Mouse (Mus musculus) brain, embryonic 14.5 days (tissue): ENCODE results near the gene Adra1b. TPM values are rescaled to one million over a fixed set of nuclear protein-coding genes. Genes with fewer than 3 reads are reported as not detected.

ENCODE experiments used
- DNase-seq: peaks from one replicate; pipeline ENCODE4 v3.0.0-alpha.2; 2011; ENCODE audit warnings: low read depth
- CTCF ChIP-seq: fragments of 200-500 bp; IDR thresholded peaks from 2 replicates; pipeline ENCODE4 v1.5.1; 2012; ENCODE audit warnings: inconsistent platforms, mild to moderate bottlenecking, moderate library complexity, borderline replicate concordance; ENCODE audit not compliant: insufficient read depth, insufficient read length; ENCODE audit errors: extremely low read depth
- POLR2A ChIP-seq: fragments of 200-500 bp; IDR thresholded peaks from 2 replicates; pipeline ENCODE4 v1.6.1; 2012; ENCODE audit warnings: mild to moderate bottlenecking, inconsistent platforms, borderline replicate concordance; ENCODE audit not compliant: poor library complexity, insufficient read depth, insufficient read length, severe bottlenecking; ENCODE audit errors: extremely low read depth
- polyA plus RNA-seq: library from polyadenylated mRNA; depleted of rRNA; stranded (reverse); fragments of >200 nt; gene quantifications from 2 replicates; pipeline ENCODE4 v1.2.3, GENCODE M21; 2012

The Adra1b gene
- polyA plus RNA-seq, 1 experiment, result 9.8 TPM

DNA sequence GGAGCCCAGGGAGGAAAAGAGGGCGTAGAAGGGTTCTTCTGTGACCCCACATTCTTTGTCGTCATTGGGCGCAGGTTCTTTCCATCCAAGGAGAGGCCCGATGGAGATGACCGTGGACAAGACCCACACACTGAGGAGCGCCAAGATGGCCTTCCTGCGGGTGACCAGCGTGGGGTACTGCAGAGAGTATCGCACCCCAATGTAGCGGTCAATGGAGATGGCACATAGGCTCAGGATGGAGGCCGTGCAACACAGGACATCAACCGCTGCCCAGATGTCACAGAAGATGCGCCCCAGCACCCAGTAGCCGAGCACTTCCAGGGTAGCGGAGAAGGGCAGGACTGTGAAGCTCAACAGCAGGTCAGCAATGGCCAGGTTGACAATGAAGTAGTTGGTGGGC lies 65.6 kb downstream of the Adra1b start:
- DNase-seq, result no peak
- no peak for TF ChIP-seq POLR2A
- TF ChIP-seq CTCF, result no peak

DNA sequence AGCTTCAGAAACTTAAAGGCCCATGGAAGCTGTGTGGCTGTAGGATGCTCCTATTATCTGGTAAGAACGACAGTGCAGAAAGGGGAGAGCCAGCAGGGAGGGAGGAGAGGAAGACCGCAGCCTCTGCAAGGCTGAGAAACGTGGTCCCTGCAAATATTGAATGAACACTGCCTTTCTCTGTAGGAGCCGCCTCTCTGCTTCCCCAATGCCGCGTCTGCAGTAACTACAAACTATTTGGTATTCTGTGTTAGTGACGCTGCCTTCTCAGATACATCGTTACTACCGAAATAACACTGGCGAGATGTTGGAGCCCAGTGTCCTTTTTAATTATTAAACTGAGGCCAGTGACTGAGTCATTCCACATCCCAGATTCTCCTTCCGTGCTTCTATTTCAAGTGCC lies 66.5 kb downstream of the Adra1b start:
- no peak for DNase-seq
- no peak for TF ChIP-seq POLR2A
- no peak for TF ChIP-seq CTCF

DNA sequence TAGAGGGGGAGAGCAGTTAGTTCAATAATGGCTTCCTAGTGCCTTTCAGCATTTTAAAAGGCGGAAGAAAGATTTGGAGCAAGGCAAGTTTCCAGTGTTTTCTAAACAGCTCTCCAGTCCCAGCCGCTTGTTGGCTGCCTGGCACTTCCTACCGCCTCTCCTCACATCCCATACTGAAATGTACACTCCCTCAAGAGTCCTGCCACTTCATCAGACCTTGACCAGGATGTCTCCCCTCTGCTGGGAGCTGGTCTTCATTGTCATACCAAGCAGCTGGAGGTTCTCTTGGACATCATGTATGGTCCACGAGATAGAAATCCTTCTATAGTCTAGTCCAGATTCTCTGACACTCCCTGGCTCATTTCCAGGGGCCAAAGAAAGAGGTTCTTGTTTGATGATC lies 69.5 kb downstream of the Adra1b start:
- TF ChIP-seq POLR2A (no peak), CTCF (no peak)
- no peak for DNase-seq

DNA sequence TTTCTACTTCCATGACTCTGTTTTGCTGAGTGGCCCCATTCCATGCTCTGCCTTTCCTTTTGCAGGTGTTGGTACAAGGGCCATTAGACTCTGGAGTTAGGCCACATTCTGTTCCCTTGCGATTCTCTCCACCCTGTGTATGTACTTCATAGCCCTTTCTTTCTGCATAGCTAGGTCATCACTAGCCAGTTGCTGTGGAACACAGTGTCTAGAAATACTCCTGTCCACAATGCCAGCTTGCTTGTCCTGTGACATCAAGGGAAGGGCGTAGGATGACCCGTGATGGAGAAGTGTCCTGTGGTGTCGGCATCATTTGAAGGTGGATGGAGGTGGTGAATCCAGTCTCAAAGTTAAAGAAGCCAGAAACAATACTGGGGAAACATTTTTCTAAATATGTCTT lies 74.2 kb downstream of the Adra1b start:
- TF ChIP-seq POLR2A (no peak), CTCF (no peak)
- no peak for DNase-seq

DNA sequence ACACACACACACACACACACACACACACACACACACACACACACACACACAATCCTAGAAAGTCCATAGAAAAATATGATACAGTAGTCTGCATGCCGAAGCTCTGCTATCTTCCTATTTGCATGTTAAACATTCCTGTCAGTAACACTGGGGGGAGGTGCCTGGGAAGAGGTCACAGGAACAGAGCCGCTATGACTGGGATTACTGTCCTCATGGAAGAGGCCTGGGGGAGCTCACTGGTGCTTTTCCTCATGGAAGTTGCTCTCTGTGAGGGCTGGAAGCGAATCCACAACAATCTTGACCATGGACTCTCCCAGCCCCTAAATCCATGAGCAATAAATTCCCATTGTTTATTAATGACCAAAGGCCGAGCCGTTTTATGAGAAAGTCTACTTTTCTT lies 77.7 kb downstream of the Adra1b start:
- DNase-seq, result no peak
- TF ChIP-seq POLR2A, result no peak

DNA sequence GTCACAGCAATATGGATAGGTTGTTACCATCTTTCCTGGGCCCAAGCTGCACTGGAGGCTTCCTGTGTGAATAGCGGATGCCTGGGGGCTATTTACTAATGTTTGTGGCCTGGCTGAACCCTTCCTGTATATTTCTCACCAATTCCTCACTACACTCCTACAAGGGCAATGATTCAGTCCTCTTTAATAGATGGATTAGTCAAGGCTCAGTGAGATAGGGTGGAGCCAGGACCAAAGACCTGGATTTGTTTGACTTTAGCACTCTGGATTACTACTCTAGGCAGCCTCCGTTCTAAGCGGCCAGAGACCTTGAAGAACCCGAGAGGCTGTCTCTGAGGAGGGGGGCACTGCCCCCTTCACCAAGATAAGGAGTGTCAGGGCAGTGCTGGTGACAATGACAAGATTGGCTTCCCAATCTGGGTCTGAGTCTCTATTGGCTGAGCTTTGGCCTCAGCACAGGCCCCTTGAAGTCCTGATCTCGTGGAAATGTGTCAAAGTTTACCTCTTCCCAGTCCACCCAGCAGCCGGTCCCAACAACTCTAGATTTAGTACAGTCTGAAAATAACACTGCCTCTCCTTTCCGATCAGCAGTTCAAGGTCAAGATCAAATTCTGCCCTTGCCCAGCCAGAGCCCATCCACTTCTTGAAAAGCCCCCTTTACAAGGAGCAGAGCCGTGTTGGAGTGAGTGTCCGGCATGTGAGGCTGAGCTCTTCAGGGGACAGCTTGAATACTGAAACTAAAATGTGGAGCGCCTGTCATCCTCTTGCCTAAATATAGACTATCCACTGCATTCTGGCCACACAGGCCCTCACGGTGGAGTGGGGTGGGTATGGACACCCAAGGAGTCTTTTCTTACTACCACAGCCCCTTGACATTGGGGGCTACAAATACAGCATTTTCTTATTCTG lies 80.2 kb downstream of the Adra1b start:
- TF ChIP-seq CTCF, result no peak
- TF ChIP-seq POLR2A, result no peak
- DNase-seq, result no peak

DNA sequence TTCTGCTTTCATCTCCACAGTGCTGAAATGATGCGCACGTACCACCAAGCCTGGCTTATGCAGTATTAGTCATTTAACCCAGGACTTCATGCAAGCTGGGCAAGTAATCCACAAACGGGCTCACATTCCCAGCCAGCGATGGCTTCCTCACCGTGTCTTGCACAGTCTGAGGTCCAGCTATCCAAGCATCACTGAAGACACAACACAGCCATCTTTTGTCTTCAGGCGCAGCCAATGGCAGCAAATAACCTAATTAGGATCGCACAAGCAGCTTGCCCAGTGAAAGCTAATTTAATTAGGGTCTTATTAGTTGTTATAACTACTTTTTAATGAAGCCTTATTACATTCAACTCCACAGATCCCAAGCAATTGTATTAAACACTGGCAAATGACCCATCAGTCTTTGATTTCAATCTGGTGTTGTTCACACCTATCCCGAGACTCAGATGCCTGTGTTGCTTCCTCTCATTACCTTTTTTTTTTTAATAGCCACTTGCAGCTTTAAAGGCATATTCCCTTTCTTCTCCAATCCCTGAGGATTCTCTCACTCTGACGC lies 83.6 kb downstream of the Adra1b start:
- DNase-seq, result peak; percentile 80
- TF ChIP-seq CTCF, result no peak
- TF ChIP-seq POLR2A, result no peak

DNA sequence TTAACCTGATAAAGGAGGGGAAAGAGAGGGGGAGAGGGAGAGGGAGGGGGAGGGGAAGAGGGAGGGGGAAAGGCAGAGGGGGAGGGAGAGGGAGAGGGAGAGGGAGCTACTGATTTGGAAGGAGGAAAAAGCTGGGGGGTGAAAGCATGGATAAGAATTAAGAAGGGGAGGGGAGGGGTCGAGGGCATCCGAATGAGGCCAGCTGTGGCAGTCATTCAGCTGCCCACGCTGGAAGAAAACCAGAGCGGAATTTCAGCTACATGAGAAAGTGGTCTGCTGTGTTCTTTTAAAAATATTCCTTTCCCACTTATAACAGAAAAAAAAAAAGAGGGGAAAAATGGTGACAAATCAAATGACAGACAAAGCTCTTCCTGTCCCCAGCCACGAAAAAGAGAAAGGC lies 88.5 kb downstream of the Adra1b start:
- DNase-seq, result no peak
- TF ChIP-seq CTCF (no peak), POLR2A (no peak)

DNA sequence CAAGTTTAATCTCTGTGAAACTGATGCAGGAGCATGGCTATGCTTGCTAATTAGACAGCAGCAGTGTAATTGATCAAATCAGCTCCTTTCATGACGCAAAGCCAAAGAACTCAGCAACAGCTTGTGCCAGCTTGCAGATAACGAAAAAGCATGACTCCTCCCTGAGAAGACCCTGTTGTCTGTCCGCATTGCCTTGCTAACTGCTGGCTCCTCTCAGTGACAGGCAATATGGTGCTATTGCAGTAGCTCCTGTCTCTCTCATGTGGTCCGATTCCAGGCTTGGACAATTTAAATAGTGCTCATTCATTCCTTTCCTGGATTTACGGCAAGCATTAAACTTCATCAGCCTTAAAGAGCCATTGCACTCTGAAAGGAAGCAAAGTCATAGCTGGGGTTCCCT lies 93.3 kb downstream of the Adra1b start:
- DNase-seq, result peak; percentile 53
- TF ChIP-seq POLR2A (no peak), CTCF (no peak)

DNA sequence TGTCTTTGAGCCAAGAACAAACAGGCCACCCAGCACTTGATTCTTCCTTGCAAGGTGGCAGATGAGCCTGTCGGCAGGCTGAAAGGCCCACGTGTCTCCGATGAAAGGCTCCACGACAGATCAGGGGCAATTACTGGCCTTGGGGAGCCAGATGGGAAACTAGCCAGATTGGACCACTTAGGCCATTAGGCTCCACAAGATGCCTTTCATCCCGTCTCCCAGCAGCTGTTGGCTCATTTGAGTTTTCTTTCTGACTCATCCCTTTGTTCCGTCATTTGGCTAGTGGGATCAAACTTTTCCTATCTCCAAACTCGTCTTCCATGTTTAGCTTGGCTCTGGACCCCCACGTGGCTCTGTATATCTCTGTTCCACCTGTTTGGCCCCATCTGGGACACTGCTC lies 105.0 kb downstream of the Adra1b start:
- no peak for TF ChIP-seq POLR2A
- TF ChIP-seq CTCF, result no peak

DNA sequence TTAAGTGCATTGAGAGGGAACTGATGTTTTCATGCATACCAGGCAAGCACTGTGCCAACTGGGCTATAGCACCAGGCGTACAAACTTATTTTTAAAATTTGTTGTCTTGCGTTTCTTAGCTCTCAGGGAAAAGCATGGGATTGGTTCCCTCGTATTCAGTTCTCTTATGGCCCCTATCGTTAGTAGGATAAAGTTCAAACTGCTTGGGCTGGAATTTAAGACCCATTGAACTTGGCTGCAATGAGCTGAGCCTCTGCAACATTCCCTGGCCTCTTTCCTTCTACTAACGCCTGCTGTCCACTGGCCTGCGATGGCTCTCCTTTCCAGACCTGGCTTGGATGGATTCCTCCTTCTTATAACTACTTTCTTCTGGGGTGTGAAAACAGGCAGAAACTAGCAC lies 110.6 kb downstream of the Adra1b start:
- DNase-seq, result no peak
- TF ChIP-seq POLR2A, result no peak
- TF ChIP-seq CTCF, result no peak

More for the DNA sequence above, 105.0 kb downstream of the Adra1b start:
- DNase-seq, result peak; percentile 63

DNA sequence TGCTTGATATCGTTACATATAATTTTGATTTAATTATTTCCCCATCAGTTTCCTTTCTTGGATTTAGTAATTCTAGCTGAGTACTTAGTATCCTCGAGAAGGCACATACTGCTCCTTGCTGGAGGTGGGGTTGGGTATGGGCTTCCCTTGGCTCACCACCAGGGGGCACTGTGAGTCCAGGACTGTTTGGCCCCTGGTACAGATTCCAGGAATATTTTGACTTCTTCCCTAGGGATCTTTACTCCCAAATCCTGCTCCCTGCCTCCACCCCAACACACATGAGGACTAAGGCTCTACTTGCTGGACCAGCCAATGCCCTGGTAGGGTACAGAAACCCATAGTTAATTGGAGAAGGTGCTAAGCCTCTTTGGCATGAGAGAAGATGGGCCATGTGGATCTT lies 117.2 kb downstream of the Adra1b start:
- DNase-seq, result peak; percentile 71
- TF ChIP-seq CTCF (peak; percentile 90), POLR2A (no peak)
